Mouse (Mus musculus): Measurements from ENCODE around the gene 2210408I21Rik. TPM values are rescaled to one million over a fixed set of nuclear protein-coding genes. Genes with fewer than 3 reads are reported as not detected.

The 2210408I21Rik gene
- 16.1 TPM for polyA plus RNA-seq (2014; fragmentation: Illumina TruSeq; extraction: RNeasy Lipid Tissue Mini Kit (QIAGEN cat#74804); ENCODE audit: low read depth, low replicate concordance)

GRCm38 (mm10) chr13:77134931-77135620 lies at the start of gene 2210408I21Rik, which contains the start of gene Slf1:
Gene 2210408I21Rik, plus strand, starts transcription at chr13:77135540.
Gene Slf1, minus strand, starts transcription at chr13:77135473.

Other genes starting within 250 kb of the 2210408I21Rik start
- gene Slf1, start 67 bp upstream of the 2210408I21Rik start, polyA plus RNA-seq (2014; fragmentation: Illumina TruSeq; extraction: RNeasy Lipid Tissue Mini Kit (QIAGEN cat#74804); ENCODE audit: low read depth, low replicate concordance), result 21.3 TPM